In genomic region chr6:120172294-120173017, GRCm38 (mm10) we compare ENCODE assay signal across 17 mouse cellular contexts.
DNase-seq lines count a peak whose midpoint lies in the region; ATAC-seq and TF ChIP-seq lines count a peak whose summit lies in the region.
"Had no signal": no experiment of that assay in that cellular context is flagged by ENCODE, and none has a peak within 500 bp of the region (broad histone marks: within the 10 kb centered on the region; RNA-seq: fewer than 3 reads in every experiment).

No protein-coding gene starts in this region.

- peaks cover 24% of the 10 kb centered on the region for H3K4me1 ChIP-seq in liver, postnatal 0 days (ENCODE audit: insufficient read depth)
- H3K4me1 ChIP-seq in midbrain, embryonic 13.5 days (replicated peaks), result no peaks in the 10 kb centered on the region
- H3K4me1 ChIP-seq: neural tube, embryonic 13.5 days had no signal

- H3K36me3 ChIP-seq in liver, postnatal 0 days (replicated peaks; ENCODE audit: insufficient read depth, low read length), result no peaks in the 10 kb centered on the region
- no peaks in the 10 kb centered on the region for H3K36me3 ChIP-seq in midbrain, embryonic 13.5 days
- H3K36me3 ChIP-seq: neural tube, embryonic 13.5 days had no signal

- TF ChIP-seq EP300 in liver, postnatal 0 days (IDR thresholded peaks at IDR 0.05; ENCODE audit: low read depth), result peak; percentile 45; the same call in 1 of the 2 replicates

- no peak for TF ChIP-seq CTCF in liver, postnatal 0 days (IDR thresholded peaks at IDR 0.05; ENCODE audit: low read depth)

- H3K9ac ChIP-seq in liver, postnatal 0 days (replicated peaks), result no peak overlapping the region
- no peak overlapping the region for H3K9ac ChIP-seq in midbrain, embryonic 13.5 days (replicated peaks)
- H3K9ac ChIP-seq: neural tube, embryonic 13.5 days had no signal

- no peak overlapping the region for H3K4me2 ChIP-seq in liver, postnatal 0 days (ENCODE audit: low read depth, low read length)
- H3K4me2 ChIP-seq in midbrain, embryonic 13.5 days (replicated peaks), result no peak overlapping the region
- H3K4me2 ChIP-seq: neural tube, embryonic 13.5 days had no signal

- peak; percentile 27; the same call in 1 of the 2 replicates for ATAC-seq in frontal cortex, adult (ENCODE audit: low TSS enrichment)
- no peak for ATAC-seq in liver, postnatal 0 days
- ATAC-seq in megakaryocyte progenitor cell, adult 5-6 weeks (replicated peaks; ENCODE audit: poor library complexity), result peak; percentile 12
- no peak for ATAC-seq in midbrain, embryonic 13.5 days
- ATAC-seq: forebrain, embryonic 14.5 days; hindbrain, postnatal 0 days; Patski had no signal

- H3K4me3 ChIP-seq in liver, postnatal 0 days (ENCODE audit: low read depth, low read length), result no peak overlapping the region
- H3K4me3 ChIP-seq in midbrain, embryonic 13.5 days (replicated peaks), result no peak overlapping the region
- H3K4me3 ChIP-seq: gastrocnemius, adult 2 months; neural tube, embryonic 13.5 days had no signal

- no peak for DNase-seq in frontal cortex, postnatal 14 days (ENCODE audit: low spot score in 2 of 2)
- peak; percentile 88 for DNase-seq in R1 (ENCODE audit: low read depth, low spot score)
- DNase-seq in liver, postnatal 0 days, result no peak
- no peak for DNase-seq in gastrocnemius, postnatal 4 days (ENCODE audit: low spot score in 2 of 2)
- DNase-seq in cerebellum, adult 9-10 months, result no peak
- DNase-seq: cerebellum, adult 8-10 months; gastrocnemius, adult 2 months; heart, postnatal 36 days; kidney, adult 2 months; kidney, postnatal 36 days had no signal

- H3K27ac ChIP-seq in liver, postnatal 0 days (ENCODE audit: low read depth), result peak overlapping the region; percentile 22; the same call in 1 of the 2 replicates
- no peak overlapping the region for H3K27ac ChIP-seq in midbrain, embryonic 13.5 days
- H3K27ac ChIP-seq: hindbrain, postnatal 0 days; neural tube, embryonic 13.5 days had no signal

- no peaks in the 10 kb centered on the region for H3K27me3 ChIP-seq in liver, postnatal 0 days (ENCODE audit: insufficient read depth, low read length)
- no peaks in the 10 kb centered on the region for H3K27me3 ChIP-seq in midbrain, embryonic 13.5 days
- H3K27me3 ChIP-seq: neural tube, embryonic 13.5 days; Patski had no signal

- no peaks in the 10 kb centered on the region for H3K9me3 ChIP-seq in liver, postnatal 0 days (ENCODE audit: low read length)
- H3K9me3 ChIP-seq in midbrain, embryonic 13.5 days, result no peaks in the 10 kb centered on the region
- H3K9me3 ChIP-seq: neural tube, embryonic 13.5 days had no signal

- WGBS in liver, postnatal 0 days (ENCODE audit: insufficient replicate concordance), result 71% methylated on average over 8 of the region's 8 CpGs
- WGBS in midbrain, embryonic 13.5 days, result 83% methylated on average over 8 of the region's 8 CpGs

Comparison
In these comparisons a context has a peak if more than half of its experiments do, and no peak if none do; other contexts are left out.
1. ATAC-seq: peak in frontal cortex, adult (single experiment) and megakaryocyte progenitor cell, adult 5-6 weeks (single experiment); none in liver, postnatal 0 days (single experiment) and midbrain, embryonic 13.5 days (single experiment).